Mouse (Mus musculus) testis, adult 10 weeks (tissue): ENCODE results near the gene Olfr1243. TPM values are rescaled to one million over a fixed set of nuclear protein-coding genes. Genes with fewer than 3 reads are reported as not detected.

ENCODE experiments used
- polyA plus RNA-seq: library from polyadenylated mRNA; stranded (reverse); fragments of 350-450 nt; fragmentation: Illumina TruSeq; extraction: RNeasy Lipid Tissue Mini Kit (QIAGEN cat#74804); gene quantifications from one replicate; pipeline ENCODE4 v1.2.3, GENCODE M21; 2014; ENCODE audit warnings: low read depth, low replicate concordance

Gene Olfr1243
- not detected for polyA plus RNA-seq

DNA sequence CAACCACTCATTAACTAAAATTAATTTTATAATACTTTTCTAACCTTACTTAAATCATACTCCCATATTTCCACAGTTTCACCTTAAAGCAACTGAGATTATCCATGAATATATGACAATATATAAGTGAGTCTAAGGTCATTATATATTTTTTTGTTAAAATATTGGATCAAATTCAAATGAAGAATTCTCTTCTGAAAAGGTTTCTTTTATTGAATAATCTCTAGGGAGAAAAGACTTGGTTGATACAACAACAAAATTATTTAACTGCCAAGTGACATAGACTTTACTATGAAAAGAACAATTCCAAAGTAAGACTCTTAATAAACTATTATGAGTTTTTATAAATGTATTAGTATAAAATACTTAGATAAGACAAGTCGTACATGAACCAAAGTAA, at the start of gene Olfr1243:
Gene Olfr1243 (minus strand): TSS at position 101 of the 400 bp plus-strand sequence.

DNA sequence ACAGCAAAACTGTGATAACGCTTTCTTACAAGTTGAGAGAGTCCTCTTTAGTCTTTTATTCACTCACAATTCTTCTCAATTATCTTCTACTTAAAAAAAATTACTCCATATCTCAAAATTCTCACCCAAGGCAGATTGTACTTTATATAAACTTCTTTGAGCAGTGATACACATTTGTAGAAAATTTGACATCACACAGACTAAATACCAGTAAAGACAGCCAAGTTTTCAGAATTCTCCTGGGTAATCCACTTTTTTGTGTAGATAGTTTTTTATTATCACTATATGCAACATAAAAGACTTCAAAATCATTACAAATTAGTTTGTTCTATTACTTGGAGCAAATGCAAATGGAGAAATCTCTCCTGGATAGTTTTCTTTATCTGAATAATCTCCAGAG, 47.1 kb upstream of the Olfr1243 start, which contains the start of gene Olfr1245:
Gene Olfr1245 (minus strand): TSS at position 101 of the 400 bp plus-strand sequence.

GRCm38 (mm10) chr2:89498235-89498634, 33.1 kb downstream of the Olfr1243 start, which contains the start of gene Olfr1242:
TSS of gene Olfr1242 (minus strand) at chr2:89498335.

GRCm38 (mm10) chr2:89487026-89487425, 44.3 kb downstream of the Olfr1243 start, which contains the start of gene Olfr1241:
TSS of gene Olfr1241 (minus strand) at chr2:89487126.

Other genes with a start within 250 kb of the Olfr1243 start
- not detected for gene Olfr1229, start 243.5 kb downstream of the Olfr1243 start, polyA plus RNA-seq
- not detected for gene Olfr1230, start 234.2 kb downstream of the Olfr1243 start, polyA plus RNA-seq
- not detected for gene Olfr1231, start 224.4 kb downstream of the Olfr1243 start, polyA plus RNA-seq
- gene Olfr1232, start 201.8 kb downstream of the Olfr1243 start, polyA plus RNA-seq = not detected
- gene Olfr1233, start 189.1 kb downstream of the Olfr1243 start, polyA plus RNA-seq = 0.10 TPM
- not detected for gene Olfr1234, start 166.6 kb downstream of the Olfr1243 start, polyA plus RNA-seq
- not detected for gene Olfr1238, start 121.8 kb downstream of the Olfr1243 start, polyA plus RNA-seq
- gene Olfr1239, start 111.1 kb downstream of the Olfr1243 start, polyA plus RNA-seq = not detected
- not detected for gene Olfr1240, start 88.5 kb downstream of the Olfr1243 start, polyA plus RNA-seq
- not detected for gene Olfr1241, start 44.4 kb downstream of the Olfr1243 start, polyA plus RNA-seq
- not detected for gene Olfr1242, start 33.2 kb downstream of the Olfr1243 start, polyA plus RNA-seq
- not detected for gene Olfr1245, start 47.0 kb upstream of the Olfr1243 start, polyA plus RNA-seq
- not detected for gene Olfr1246, start 61.7 kb upstream of the Olfr1243 start, polyA plus RNA-seq
- not detected for gene Olfr1247, start 82.6 kb upstream of the Olfr1243 start, polyA plus RNA-seq
- gene Olfr1248, start 86.8 kb upstream of the Olfr1243 start, polyA plus RNA-seq = not detected
- gene Olfr1249, start 103.5 kb upstream of the Olfr1243 start, polyA plus RNA-seq = not detected
- 0.18 TPM for gene Olfr1250, start 130.0 kb upstream of the Olfr1243 start, polyA plus RNA-seq
- gene Olfr1251, start 140.4 kb upstream of the Olfr1243 start, polyA plus RNA-seq = 0.34 TPM
- gene Olfr1252, start 193.5 kb upstream of the Olfr1243 start, polyA plus RNA-seq = not detected
- not detected for gene Olfr1253, start 225.6 kb upstream of the Olfr1243 start, polyA plus RNA-seq